Mouse (Mus musculus): ENCODE measurements around the gene Gys1. TPM values are rescaled to one million over a fixed set of nuclear protein-coding genes. Genes with fewer than 3 reads are reported as not detected.
A peak's percentile ranks its signal among the peaks of the same experiment; 100 is the strongest.

Gene Gys1
- polyA plus RNA-seq, 1 experiment from 2014 or later, result 43.2 TPM

DNA sequence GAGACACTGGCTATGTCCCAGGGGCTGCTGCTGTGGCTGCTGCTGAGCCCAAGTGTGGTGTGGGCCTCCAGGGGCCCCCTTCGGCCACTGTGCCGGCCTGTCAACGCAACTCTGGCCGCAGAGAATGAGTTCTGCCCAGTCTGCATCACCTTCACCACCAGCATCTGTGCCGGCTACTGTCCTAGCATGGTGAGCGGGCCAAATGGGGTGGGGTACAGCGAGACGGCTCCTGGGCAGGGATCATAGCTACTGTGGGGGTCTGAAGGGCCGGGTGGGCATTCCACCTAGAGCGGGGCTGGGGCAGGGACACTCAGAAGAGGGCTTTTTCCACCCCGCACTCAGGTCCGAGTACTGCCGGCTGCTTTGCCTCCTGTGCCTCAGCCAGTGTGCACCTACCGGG is 13.4 kb upstream of the Gys1 start:
- no peak for DNase-seq (ENCODE audit: low spot score)
- H3K36me3 ChIP-seq, result peaks cover 58% of the 10 kb centered on the region
- no peak overlapping the region for H3K27ac ChIP-seq
- 92% methylated on average over 14 of the region's 14 CpGs for WGBS
- H3K4me1 ChIP-seq (replicated peaks), result peaks cover 20% of the 10 kb centered on the region
- H3K27me3 ChIP-seq (ENCODE audit: insufficient read depth, poor library complexity, severe bottlenecking), result peaks cover 61% of the 10 kb centered on the region
- no peak overlapping the region for H3K4me3 ChIP-seq
- no peaks in the 10 kb centered on the region for H3K9me3 ChIP-seq

DNA sequence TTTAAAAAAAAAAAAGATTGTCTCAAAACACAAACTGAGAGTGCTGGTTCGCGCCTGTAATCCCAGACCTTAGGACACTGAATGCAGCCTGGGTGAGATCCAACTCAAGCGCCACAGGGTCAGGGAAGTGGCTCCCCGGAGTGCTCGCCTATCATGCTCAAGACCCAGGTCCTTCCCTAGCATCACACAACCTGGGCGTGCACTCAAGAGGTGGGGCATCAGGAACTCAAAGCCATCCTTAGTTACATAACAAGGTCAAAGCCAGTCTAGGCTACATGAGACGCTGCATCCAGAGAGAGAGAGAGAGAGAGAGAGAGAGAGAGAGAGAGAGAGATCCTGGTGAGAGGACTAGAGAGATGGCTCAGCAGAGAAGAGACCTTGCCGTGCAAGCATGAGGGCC is 8.1 kb upstream of the Gys1 start:
- Histone ChIP-seq H3K36me3 (peaks cover 100% of the 10 kb centered on the region), H3K27ac (no peak overlapping the region), H3K4me1 (replicated peaks) (no peaks in the 10 kb centered on the region), H3K27me3 (ENCODE audit: insufficient read depth, poor library complexity, severe bottlenecking) (peaks cover 7% of the 10 kb centered on the region; the same call in 1 of the 2 replicates), H3K9me3 (no peaks in the 10 kb centered on the region), H3K4me3 (no peak overlapping the region)
- WGBS, result 94% methylated on average over 8 of the region's 8 CpGs
- DNase-seq (ENCODE audit: low spot score), result no peak

DNA sequence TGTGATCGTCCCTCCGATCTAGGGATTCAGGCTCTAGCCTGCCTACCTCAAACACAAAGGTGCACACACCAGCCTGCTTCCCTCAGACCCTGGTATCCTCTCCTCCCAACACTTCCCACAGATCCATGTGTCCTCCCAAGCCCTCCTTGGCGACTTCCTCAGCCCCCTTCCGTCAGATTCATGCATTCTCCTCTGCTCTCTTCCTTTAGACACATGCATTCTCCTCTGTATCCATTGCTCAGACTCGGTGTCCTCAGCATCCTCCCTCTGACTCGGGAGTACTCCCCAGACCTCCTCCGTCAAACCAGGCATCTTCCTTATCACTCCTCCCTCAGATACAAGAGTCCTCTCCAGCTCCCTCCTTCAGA is 825 bp upstream of the Gys1 start:
- WGBS, result 2% methylated on average over 7 of the region's 7 CpGs
- DNase-seq (ENCODE audit: low spot score), result no peak
- no peaks in the 10 kb centered on the region for H3K9me3 ChIP-seq
- peaks cover 46% of the 10 kb centered on the region for H3K4me1 ChIP-seq (replicated peaks)
- peaks cover 40% of the 10 kb centered on the region for H3K36me3 ChIP-seq
- peak overlapping the region; percentile 94 for H3K27ac ChIP-seq
- peak overlapping the region; percentile 83 for H3K4me3 ChIP-seq
- no peaks in the 10 kb centered on the region for H3K27me3 ChIP-seq (ENCODE audit: insufficient read depth, poor library complexity, severe bottlenecking)

DNA sequence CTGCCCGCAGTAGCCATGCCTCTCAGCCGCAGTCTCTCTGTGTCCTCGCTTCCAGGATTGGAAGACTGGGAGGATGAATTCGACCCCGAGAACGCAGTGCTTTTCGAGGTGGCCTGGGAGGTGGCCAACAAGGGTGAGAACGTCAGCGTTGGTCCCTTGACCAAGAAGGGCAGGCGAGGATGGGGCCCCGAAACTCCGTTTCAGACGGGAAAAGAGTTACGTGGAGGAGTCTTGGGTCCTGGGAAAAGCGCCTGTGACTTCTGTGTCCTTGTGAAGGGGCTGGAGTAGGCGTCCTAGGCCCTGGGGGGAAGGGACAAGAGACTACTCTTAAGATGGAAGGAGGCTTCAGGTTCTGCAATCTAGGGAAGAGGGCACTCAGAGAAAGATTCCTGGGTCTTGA is 394 bp downstream of the Gys1 start:
- 4% methylated on average over 16 of the region's 16 CpGs for WGBS
- peak overlapping the region; percentile 94 for H3K27ac ChIP-seq
- peaks cover 37% of the 10 kb centered on the region for H3K36me3 ChIP-seq
- H3K4me1 ChIP-seq (replicated peaks), result peaks cover 46% of the 10 kb centered on the region
- H3K9me3 ChIP-seq, result no peaks in the 10 kb centered on the region
- peak overlapping the region; percentile 83 for H3K4me3 ChIP-seq
- no peaks in the 10 kb centered on the region for H3K27me3 ChIP-seq (ENCODE audit: insufficient read depth, poor library complexity, severe bottlenecking)
- DNase-seq (ENCODE audit: low spot score), result no peak

DNA sequence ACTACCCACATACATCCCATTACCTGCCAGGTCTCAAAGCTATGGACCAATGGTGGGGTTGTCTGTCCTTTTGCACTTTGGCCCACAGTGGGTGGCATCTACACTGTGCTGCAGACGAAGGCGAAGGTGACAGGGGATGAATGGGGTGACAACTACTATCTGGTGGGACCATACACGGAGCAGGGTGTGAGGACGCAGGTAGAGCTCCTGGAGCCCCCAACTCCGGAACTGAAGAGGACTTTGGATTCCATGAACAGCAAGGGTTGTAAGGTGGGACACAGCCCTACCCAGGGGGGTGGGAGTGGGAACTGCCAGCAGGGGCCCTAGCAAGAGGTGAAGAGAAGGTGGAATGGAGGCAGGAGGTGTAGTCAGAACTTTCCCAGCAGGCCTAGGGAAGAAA is 1.8 kb downstream of the Gys1 start:
- peaks cover 46% of the 10 kb centered on the region for H3K4me1 ChIP-seq (replicated peaks)
- H3K27me3 ChIP-seq (ENCODE audit: insufficient read depth, poor library complexity, severe bottlenecking), result no peaks in the 10 kb centered on the region
- no peaks in the 10 kb centered on the region for H3K9me3 ChIP-seq
- no peak for DNase-seq (ENCODE audit: low spot score)
- H3K4me3 ChIP-seq, result peak overlapping the region; percentile 83; the same call in 1 of the 2 replicates
- WGBS, result 92% methylated on average over 5 of the region's 5 CpGs
- no peak overlapping the region; the same call in 1 of the 2 replicates for H3K27ac ChIP-seq
- peaks cover 37% of the 10 kb centered on the region for H3K36me3 ChIP-seq

DNA sequence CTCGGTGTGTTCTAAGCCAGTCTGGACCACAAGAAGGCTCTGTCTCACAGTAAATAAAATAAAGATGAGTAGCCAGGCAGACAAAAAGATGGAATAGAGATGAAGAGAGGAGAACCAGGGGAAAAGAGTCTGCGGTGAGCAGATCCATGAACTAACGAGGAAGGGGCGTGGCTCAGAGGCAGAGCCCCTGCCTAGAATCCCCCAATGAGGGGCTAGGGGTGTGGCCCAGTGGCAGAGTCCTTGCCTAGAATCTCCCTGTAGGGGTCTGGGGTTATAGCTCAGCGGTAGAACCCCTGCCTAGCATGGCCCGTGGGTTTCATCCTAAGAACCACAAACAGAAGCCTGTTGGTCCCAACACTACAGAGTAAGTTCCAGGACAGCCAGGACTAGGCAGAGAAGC is 2.4 kb downstream of the Gys1 start:
- Histone ChIP-seq H3K27me3 (ENCODE audit: insufficient read depth, poor library complexity, severe bottlenecking) (no peaks in the 10 kb centered on the region), H3K4me3 (peak overlapping the region; percentile 32), H3K4me1 (replicated peaks) (peaks cover 46% of the 10 kb centered on the region), H3K36me3 (peaks cover 37% of the 10 kb centered on the region), H3K9me3 (no peaks in the 10 kb centered on the region), H3K27ac (no peak overlapping the region; the same call in 1 of the 2 replicates)
- DNase-seq (ENCODE audit: low spot score), result no peak
- WGBS, result 30% methylated on average over 6 of the region's 6 CpGs

DNA sequence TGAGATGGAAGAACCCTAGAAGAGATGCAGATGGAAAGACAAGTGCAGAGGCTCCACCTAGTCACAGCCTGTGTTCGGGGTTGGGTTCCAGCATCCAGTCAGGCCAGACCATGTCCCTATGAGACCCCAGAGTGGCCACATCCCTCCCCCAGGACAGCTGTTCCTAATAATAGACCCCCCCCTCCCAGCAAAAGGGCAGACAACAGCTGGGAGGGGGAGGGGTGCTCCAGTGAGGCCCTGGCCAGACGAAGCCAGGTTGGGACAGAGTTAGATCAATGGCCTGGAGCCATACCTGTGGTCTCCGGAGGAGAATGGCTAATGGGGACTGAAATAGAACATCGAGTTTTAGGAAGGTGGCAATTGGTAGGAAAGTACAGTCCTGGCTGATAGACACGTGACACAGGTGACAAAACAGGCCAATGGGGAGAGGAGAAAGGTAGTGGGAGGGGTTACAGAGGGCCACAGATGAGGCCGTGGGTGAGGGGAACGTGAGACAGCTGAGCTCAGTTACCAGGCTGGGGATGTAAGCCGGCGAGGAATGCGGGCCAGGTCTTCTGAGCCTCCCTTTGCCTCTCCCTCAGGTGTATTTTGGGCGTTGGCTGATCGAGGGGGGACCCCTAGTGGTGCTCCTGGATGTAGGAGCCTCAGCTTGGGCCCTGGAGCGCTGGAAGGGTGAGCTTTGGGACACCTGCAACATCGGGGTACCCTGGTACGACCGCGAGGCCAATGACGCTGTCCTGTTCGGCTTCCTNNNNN is 3.1 kb downstream of the Gys1 start, which contains the start of gene Ruvbl2:
Ruvbl2 (minus strand) TSS at position 576 of the 756 bp plus-strand sequence.
- peaks cover 35% of the 10 kb centered on the region for H3K36me3 ChIP-seq
- WGBS, result 21% methylated on average over 19 of the region's 19 CpGs
- peaks cover 44% of the 10 kb centered on the region for H3K4me1 ChIP-seq (replicated peaks)
- DNase-seq (ENCODE audit: low spot score), result no peak
- H3K27ac ChIP-seq, result peak within 1 kb of the TSS; percentile 24
- peak within 1 kb of the TSS; percentile 32 for H3K4me3 ChIP-seq
- no peaks in the 10 kb centered on the region for H3K27me3 ChIP-seq (ENCODE audit: insufficient read depth, poor library complexity, severe bottlenecking)
- no peaks in the 10 kb centered on the region for H3K9me3 ChIP-seq

DNA sequence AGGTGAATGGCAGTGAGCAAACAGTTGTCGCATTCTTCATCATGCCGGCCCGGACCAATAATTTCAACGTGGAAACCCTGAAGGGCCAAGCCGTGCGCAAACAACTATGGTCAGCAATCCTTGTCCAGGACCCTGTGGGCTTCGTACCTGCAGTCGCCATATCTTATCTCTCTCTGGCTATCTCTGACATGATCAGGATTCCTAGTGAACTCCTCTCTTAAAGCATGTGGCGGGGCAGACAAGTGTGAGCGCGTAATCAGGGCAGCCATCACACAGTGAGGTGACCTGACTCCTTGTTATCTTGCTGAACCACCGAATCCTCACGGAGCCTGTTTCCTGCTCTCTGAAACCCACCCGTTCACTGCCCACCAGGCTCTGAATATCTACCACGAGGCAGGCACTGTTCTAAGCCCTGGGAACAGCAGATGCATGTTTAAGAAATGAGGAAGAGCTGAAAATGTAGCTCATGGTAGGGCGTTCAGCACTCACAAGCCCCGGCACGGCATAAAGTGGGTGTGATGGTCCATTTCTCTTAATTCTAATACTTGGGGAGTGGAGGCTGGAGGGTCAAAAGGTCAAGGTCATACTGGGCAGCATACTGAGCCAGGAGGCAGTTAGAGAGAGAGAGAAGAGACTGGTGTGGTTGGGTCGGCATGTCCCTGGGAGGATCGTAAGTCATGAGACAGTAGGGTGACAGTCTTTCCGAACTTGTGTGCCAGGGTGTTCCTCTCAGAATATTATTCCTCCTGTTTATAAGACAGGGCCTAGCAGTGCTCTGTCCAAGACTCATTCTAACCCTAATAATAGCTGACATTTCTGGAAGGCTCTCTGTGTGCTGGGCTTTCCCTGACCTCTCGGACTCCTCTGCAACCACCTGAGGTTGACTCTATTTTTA is 9.1 kb downstream of the Gys1 start:
- WGBS, result 90% methylated on average over 22 of the region's 22 CpGs
- H3K4me1 ChIP-seq (replicated peaks), result 0 out of 2 replicates have a peak, but pooled peaks cover 3% of the 10 kb centered on the region
- no peak overlapping the region for H3K4me3 ChIP-seq
- no peak for DNase-seq (ENCODE audit: low spot score)
- H3K9me3 ChIP-seq, result no peaks in the 10 kb centered on the region
- H3K27ac ChIP-seq, result no peak overlapping the region
- H3K27me3 ChIP-seq (ENCODE audit: insufficient read depth, poor library complexity, severe bottlenecking), result no peaks in the 10 kb centered on the region
- H3K36me3 ChIP-seq, result peaks cover 81% of the 10 kb centered on the region

DNA sequence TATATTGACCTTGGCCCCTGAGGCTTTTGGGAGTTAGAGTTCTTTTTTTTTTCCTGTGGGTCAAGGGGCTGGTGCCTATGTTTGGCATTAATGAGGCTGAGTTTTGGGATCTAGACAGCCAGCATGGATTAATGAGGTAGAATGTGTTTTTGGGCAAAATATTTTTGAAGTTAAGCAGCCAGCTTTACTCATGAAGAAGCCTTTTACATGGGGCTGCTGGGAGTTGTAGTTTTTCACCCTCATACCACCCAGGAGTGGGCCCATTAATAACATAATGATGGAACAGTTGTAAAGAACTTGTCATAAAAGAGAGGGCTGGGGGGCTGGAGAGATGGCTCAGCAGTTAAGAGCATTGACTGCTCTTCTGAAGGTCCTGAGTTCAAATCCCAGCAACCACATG is 11.9 kb downstream of the Gys1 start:
- DNase-seq (ENCODE audit: low spot score), result no peak
- Histone ChIP-seq H3K4me1 (replicated peaks) (0 out of 2 replicates have a peak, but pooled peaks cover 3% of the 10 kb centered on the region), H3K9me3 (no peaks in the 10 kb centered on the region), H3K36me3 (peaks cover 71% of the 10 kb centered on the region), H3K27me3 (ENCODE audit: insufficient read depth, poor library complexity, severe bottlenecking) (no peaks in the 10 kb centered on the region), H3K27ac (no peak overlapping the region), H3K4me3 (no peak overlapping the region)

DNA sequence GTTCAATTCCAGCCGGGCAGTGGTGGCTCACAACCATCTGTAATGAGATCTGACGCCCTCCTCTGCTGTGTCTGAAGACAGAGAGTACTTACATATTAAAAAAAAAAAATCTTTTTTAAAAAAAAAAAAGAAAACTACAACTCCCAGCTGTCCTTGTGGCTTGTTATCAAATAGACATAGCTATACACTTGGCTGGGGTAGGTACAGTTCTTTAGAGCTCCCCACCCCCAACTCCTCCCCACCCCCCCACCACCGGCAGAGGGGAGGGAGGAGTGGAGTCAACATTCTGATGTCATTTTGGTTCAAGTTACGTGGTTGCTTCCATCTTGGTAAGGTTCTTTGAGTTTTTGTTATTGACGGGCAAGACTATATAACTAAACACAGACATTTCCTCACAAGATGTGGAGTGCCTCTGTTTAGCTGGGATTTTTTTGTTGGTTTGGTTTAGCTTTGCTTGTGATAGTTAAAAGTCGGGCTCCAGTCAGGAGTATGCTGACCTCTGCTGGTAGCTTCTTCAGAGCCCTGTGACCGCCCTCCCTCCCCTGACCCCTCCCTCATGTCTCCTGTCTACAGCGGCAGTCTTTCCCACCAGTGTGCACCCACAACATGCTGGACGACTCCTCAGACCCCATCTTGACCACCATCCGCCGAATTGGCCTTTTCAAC is 12.8 kb downstream of the Gys1 start:
- Histone ChIP-seq H3K36me3 (peaks cover 73% of the 10 kb centered on the region), H3K9me3 (no peaks in the 10 kb centered on the region), H3K4me1 (replicated peaks) (0 out of 2 replicates have a peak, but pooled peaks cover 3% of the 10 kb centered on the region), H3K27me3 (ENCODE audit: insufficient read depth, poor library complexity, severe bottlenecking) (no peaks in the 10 kb centered on the region), H3K27ac (no peak overlapping the region), H3K4me3 (no peak overlapping the region)
- 32% methylated on average over 11 of the region's 11 CpGs for WGBS
- peak; percentile 32 for DNase-seq (ENCODE audit: low spot score)

DNA sequence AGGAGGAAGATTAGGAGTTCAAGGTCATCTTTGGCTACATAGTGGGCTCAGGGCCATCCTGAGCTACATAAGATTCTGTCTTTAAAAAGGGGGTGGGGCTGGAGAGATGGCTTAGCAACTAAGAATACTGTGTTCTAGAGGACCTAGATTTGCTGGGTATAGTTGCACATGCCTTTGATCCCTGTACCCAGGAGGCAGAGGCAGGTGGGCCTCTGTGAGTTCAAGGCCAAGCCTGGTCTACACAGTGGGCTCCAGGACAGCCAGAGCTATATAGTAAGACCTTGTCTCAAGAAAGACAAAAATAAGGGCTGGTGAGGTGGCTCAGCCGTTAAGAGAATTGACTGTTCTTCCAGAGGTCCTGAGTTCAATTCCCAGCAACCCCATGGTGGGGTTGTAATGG is 15.3 kb downstream of the Gys1 start:
- no peaks in the 10 kb centered on the region for H3K27me3 ChIP-seq (ENCODE audit: insufficient read depth, poor library complexity, severe bottlenecking)
- no peak overlapping the region for H3K27ac ChIP-seq
- H3K9me3 ChIP-seq, result no peaks in the 10 kb centered on the region
- no peak for DNase-seq (ENCODE audit: low spot score)
- 94% methylated on average over 1 of the region's 1 CpGs for WGBS
- no peak overlapping the region for H3K4me3 ChIP-seq
- H3K4me1 ChIP-seq (replicated peaks), result 0 out of 2 replicates have a peak, but pooled peaks cover 3% of the 10 kb centered on the region
- peaks cover 71% of the 10 kb centered on the region for H3K36me3 ChIP-seq

DNA sequence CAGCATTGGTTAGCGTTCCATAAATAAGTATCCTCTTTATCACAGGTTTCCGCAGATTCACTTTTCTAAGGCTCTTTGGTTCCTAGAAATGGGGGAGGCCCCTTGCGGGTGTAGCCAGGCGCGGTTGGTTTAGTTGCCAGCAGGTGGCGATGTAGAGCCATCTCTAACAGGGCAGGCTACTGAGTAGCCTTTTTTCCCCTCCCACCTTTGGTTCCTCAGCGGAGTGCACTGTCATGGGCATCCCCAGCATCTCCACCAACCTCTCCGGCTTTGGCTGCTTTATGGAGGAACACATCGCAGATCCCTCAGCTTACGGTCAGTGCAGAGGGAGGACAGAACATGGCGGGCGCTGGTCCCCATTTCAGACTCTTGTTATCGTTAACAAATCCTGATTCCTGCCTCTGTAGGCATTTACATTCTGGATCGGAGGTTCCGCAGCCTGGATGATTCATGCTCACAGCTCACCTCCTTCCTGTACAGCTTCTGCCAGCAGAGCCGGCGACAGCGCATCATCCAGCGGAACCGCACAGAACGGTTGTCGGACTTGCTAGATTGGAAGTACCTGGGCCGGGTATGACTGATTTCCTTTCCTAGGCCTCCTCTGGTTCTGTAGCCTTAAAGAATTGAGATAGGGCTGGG is 16.8 kb downstream of the Gys1 start:
- 0 out of 2 replicates have a peak, but pooled peaks cover 3% of the 10 kb centered on the region for H3K4me1 ChIP-seq (replicated peaks)
- WGBS, result 53% methylated on average over 23 of the region's 23 CpGs
- peaks cover 73% of the 10 kb centered on the region for H3K36me3 ChIP-seq
- peak overlapping the region; percentile 4; the same call in 1 of the 2 replicates for H3K4me3 ChIP-seq
- DNase-seq (ENCODE audit: low spot score), result peak; percentile 81
- H3K9me3 ChIP-seq, result no peaks in the 10 kb centered on the region
- no peak overlapping the region for H3K27ac ChIP-seq
- no peaks in the 10 kb centered on the region for H3K27me3 ChIP-seq (ENCODE audit: insufficient read depth, poor library complexity, severe bottlenecking)
